24 mouse cellular contexts compared by ENCODE assay signal in the genomic region with DNA sequence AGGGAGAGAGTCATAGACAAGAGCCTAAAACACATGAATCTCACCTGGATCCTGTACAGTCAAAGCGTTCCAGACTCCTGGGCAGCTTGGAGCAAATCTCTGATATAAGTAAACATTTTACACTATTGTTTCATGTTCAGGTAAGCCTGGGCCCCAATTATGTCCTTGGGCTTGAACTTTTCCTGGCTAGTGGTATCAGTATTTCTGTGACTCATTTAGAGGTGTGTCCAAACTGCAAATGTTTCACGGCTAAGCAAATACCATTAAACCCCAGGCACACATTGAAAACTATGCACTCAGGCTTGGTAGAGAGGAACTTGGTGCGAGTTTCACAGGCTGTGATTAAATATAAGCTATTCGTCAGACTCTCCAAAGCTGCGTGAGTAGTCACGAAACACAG. TPM values are rescaled to one million over a fixed set of nuclear protein-coding genes. Genes with fewer than 3 reads are reported as not detected.
DNase-seq lines count a peak whose midpoint lies in the region; ATAC-seq lines count a peak whose summit lies in the region.
"Had no signal": no experiment of that assay in that cellular context is flagged by ENCODE, and none has a peak within 500 bp of the region (broad histone marks: within the 10 kb centered on the region; RNA-seq: fewer than 3 reads in every experiment).

No protein-coding gene starts in this region.

- H3K4me1 ChIP-seq in intestine, embryonic 16.5 days (ENCODE audit: control insufficient read depth, insufficient read depth, low read length): peaks cover 3% of the 10 kb centered on the region; the same call in 1 of the 2 replicates
- H3K4me1 ChIP-seq in hindbrain, embryonic 12.5 days: no peaks in the 10 kb centered on the region; the same call in 1 of the 2 replicates
- H3K4me1 ChIP-seq: heart, embryonic 15.5 days; liver, embryonic 12.5 days had no signal

- peak; percentile 68 for ATAC-seq in intestine, embryonic 16.5 days
- ATAC-seq in hindbrain, embryonic 12.5 days (ENCODE audit: low FRiP score): no peak
- ATAC-seq: inflammation-experienced regulatory T-cells, adult 6 months; liver, embryonic 12.5 days had no signal

- H3K9ac ChIP-seq in intestine, embryonic 16.5 days (ENCODE audit: low read depth, low read length): no peak overlapping the region; the same call in 1 of the 2 replicates
- H3K9ac ChIP-seq in hindbrain, embryonic 12.5 days: no peak overlapping the region
- H3K9ac ChIP-seq: heart, embryonic 15.5 days; hindbrain, embryonic 14.5 days; kidney, embryonic 15.5 days; limb, embryonic 13.5 days; liver, embryonic 12.5 days had no signal

- WGBS in intestine, embryonic 16.5 days: 62% methylated on average over 6 of the region's 6 CpGs
- 87% methylated on average over 6 of the region's 6 CpGs for WGBS in hindbrain, embryonic 12.5 days

- 0 out of 2 replicates have a peak overlapping the region, but pooled peaks have one; percentile 9 for H3K4me2 ChIP-seq in intestine, embryonic 16.5 days (ENCODE audit: low read depth, low read length)
- no peak overlapping the region for H3K4me2 ChIP-seq in hindbrain, embryonic 12.5 days (replicated peaks)
- H3K4me2 ChIP-seq: heart, embryonic 15.5 days; hindbrain, embryonic 14.5 days; kidney, embryonic 15.5 days; limb, embryonic 13.5 days; liver, embryonic 12.5 days; midbrain, embryonic 11.5 days had no signal

- H3K27ac ChIP-seq in intestine, embryonic 16.5 days (ENCODE audit: low read length): peak overlapping the region; percentile 70
- H3K27ac ChIP-seq in hindbrain, embryonic 12.5 days: no peak overlapping the region
- H3K27ac ChIP-seq: embryonic facial prominence, embryonic 10.5 days; forebrain, embryonic 10.5 days; heart, embryonic 15.5 days; hindbrain, embryonic 14.5 days; kidney, embryonic 15.5 days; limb, embryonic 13.5 days; liver, embryonic 12.5 days; macrophage had no signal

- H3K9me3 ChIP-seq in intestine, embryonic 16.5 days (ENCODE audit: control insufficient read depth, low read length): no peaks in the 10 kb centered on the region
- H3K9me3 ChIP-seq in hindbrain, embryonic 12.5 days (replicated peaks): no peaks in the 10 kb centered on the region
- H3K9me3 ChIP-seq: embryonic facial prominence, embryonic 10.5 days; forebrain, embryonic 10.5 days; heart, embryonic 15.5 days; kidney, embryonic 15.5 days; limb, embryonic 13.5 days; liver, embryonic 12.5 days had no signal

- H3K4me3 ChIP-seq in intestine, embryonic 16.5 days (ENCODE audit: low read length): no peak overlapping the region; the same call in 1 of the 2 replicates
- no peak overlapping the region for H3K4me3 ChIP-seq in hindbrain, embryonic 12.5 days
- H3K4me3 ChIP-seq: embryonic facial prominence, embryonic 10.5 days; forebrain, embryonic 10.5 days; heart, embryonic 15.5 days; kidney, embryonic 15.5 days; limb, embryonic 13.5 days; liver, embryonic 12.5 days had no signal

- no peaks in the 10 kb centered on the region for H3K27me3 ChIP-seq in intestine, embryonic 16.5 days (replicated peaks; ENCODE audit: control insufficient read depth, insufficient read depth, low read length)
- H3K27me3 ChIP-seq in hindbrain, embryonic 12.5 days: 0 out of 2 replicates have a peak, but pooled peaks cover 3% of the 10 kb centered on the region
- H3K27me3 ChIP-seq: heart, embryonic 15.5 days; kidney, embryonic 15.5 days; limb, embryonic 13.5 days had no signal

- H3K36me3 ChIP-seq in intestine, embryonic 16.5 days (ENCODE audit: control insufficient read depth, insufficient read depth, low read length): no peaks in the 10 kb centered on the region
- no peaks in the 10 kb centered on the region for H3K36me3 ChIP-seq in hindbrain, embryonic 12.5 days
- H3K36me3 ChIP-seq: embryonic facial prominence, embryonic 10.5 days; forebrain, embryonic 10.5 days; heart, embryonic 15.5 days; kidney, embryonic 15.5 days; limb, embryonic 13.5 days; liver, embryonic 12.5 days had no signal

- DNase-seq in urinary bladder, postnatal 14 days (ENCODE audit: low spot score): peak; percentile 26
- DNase-seq in urinary bladder, postnatal 4 days (ENCODE audit: low spot score in 2 of 2): no peak
- DNase-seq in lung, postnatal 25 days (ENCODE audit: low spot score): peak; percentile 66
- DNase-seq in spleen, postnatal 10 days (ENCODE audit: low spot score in 2 of 2): no peak
- DNase-seq in right cerebral cortex, postnatal 36 days (ENCODE audit: low spot score in 2 of 2): no peak
- DNase-seq in left cerebral cortex, adult 11 months (ENCODE audit: low spot score): no peak
- DNase-seq: adrenal gland, postnatal 36 days; B cell, adult 2 months; cerebellum, adult 9-11 months; heart, postnatal 36 days; kidney, postnatal 36 days; thymus, postnatal 25 days had no signal

RNA-seq across cellular contexts. Expression of a gene that starts 2.5 kb away (rescaled TPM):
- polyA plus RNA-seq in intestine, embryonic 16.5 days (2015; fragmentation: Nextera tagmentation; extraction: Ambion mirVana): 28.7 and 29.5 TPM in 2 replicates
- 18.6 and 27.4 TPM in 2 replicates for polyA plus RNA-seq in hindbrain, embryonic 12.5 days (2016; fragmentation: Nextera tagmentation; extraction: Ambion mirVana)

Comparison
In these comparisons a context has a peak if more than half of its experiments do, and no peak if none do; other contexts are left out.
1. DNase-seq: peak in urinary bladder, postnatal 14 days (single experiment) and lung, postnatal 25 days (single experiment); none in urinary bladder, postnatal 4 days (0 of 2), spleen, postnatal 10 days (0 of 2), right cerebral cortex, postnatal 36 days (0 of 2) and left cerebral cortex, adult 11 months (single experiment).